Mouse (Mus musculus) ES-Bruce4 (cell line): ENCODE measurements around the gene Apoa4.

Experiments used
- CTCF ChIP-seq: IDR thresholded peaks from one replicate; pipeline ENCODE4 v1.8.1; 2011; ENCODE audit warnings: low read depth, low read length
- POLR2A ChIP-seq: IDR thresholded peaks from one replicate; pipeline ENCODE4 v1.8.1; 2011; ENCODE audit warnings: low read length; ENCODE audit not compliant: insufficient read depth

- TF ChIP-seq CTCF (no peak), POLR2A (no peak)
Observed at GRCm38 (mm10) chr9:46270782-46271181, 30.3 kb downstream of the Apoa4 start.
